Mouse (Mus musculus): ENCODE data around the gene Cd300a.

GRCm38 (mm10) chr11:114890542-114890941 is 701 bp downstream of the Cd300a start:
- TF ChIP-seq CTCF (IDR thresholded peaks at IDR 0.05; ENCODE audit: low read depth) (no peak), EP300 (IDR thresholded peaks at IDR 0.05; ENCODE audit: low read depth) (no peak)

All from liver, embryonic 14.5 days (tissue).